Mouse (Mus musculus): ENCODE data around the gene Ffar3. TPM values are rescaled to one million over a fixed set of nuclear protein-coding genes. Genes with fewer than 3 reads are reported as not detected.
"Not testable (repeated sequence)": the region's sequence is repeated elsewhere in the genome, so short reads cannot be mapped to it uniquely, and the experiment has no call there.

Gene Ffar3
- polyA plus RNA-seq, 1 experiment from 2014 or later: 0.32 TPM

GRCm38 (mm10) chr7:30837277-30837676 lies 18.7 kb downstream of the Ffar3 start:
- peaks cover 4% of the 10 kb centered on the region for H3K4me1 ChIP-seq (replicated peaks; ENCODE audit: control insufficient read depth, insufficient read depth, low read length)
- no peaks in the 10 kb centered on the region for H3K36me3 ChIP-seq (ENCODE audit: control insufficient read depth, insufficient read depth, low read length)
- no peak overlapping the region for H3K4me3 ChIP-seq (ENCODE audit: low read depth, low read length)
- no peak overlapping the region for H3K9ac ChIP-seq (ENCODE audit: low read length)
- H3K4me2 ChIP-seq (ENCODE audit: low read length): no peak overlapping the region
- ATAC-seq (replicated peaks; ENCODE audit: low FRiP score, low TSS enrichment, low read depth): no peak
- H3K9me3 ChIP-seq (ENCODE audit: control insufficient read depth, low read length): no peaks in the 10 kb centered on the region
- no peak overlapping the region for H3K27ac ChIP-seq (ENCODE audit: low read depth)
- no peak for DNase-seq (ENCODE audit: low spot score)
- no peaks in the 10 kb centered on the region for H3K27me3 ChIP-seq (replicated peaks; ENCODE audit: control insufficient read depth, insufficient read depth, low read length)

- not testable (repeated sequence) for H3K4me2 ChIP-seq (ENCODE audit: low read length); H3K27ac ChIP-seq (ENCODE audit: low read depth); ATAC-seq (replicated peaks; ENCODE audit: low FRiP score, low TSS enrichment, low read depth); H3K9ac ChIP-seq (ENCODE audit: low read length); DNase-seq (ENCODE audit: low spot score); H3K36me3 ChIP-seq (ENCODE audit: control insufficient read depth, insufficient read depth, low read length); H3K4me3 ChIP-seq (ENCODE audit: low read depth, low read length); H3K27me3 ChIP-seq (replicated peaks; ENCODE audit: control insufficient read depth, insufficient read depth, low read length); H3K9me3 ChIP-seq (ENCODE audit: control insufficient read depth, low read length); H3K4me1 ChIP-seq (replicated peaks; ENCODE audit: control insufficient read depth, insufficient read depth, low read length)
- WGBS: 49% methylated on average over 8 of the region's 11 CpGs
Observed at GRCm38 (mm10) chr7:30832684-30833083, 23.3 kb downstream of the Ffar3 start.

GRCm38 (mm10) chr7:30832261-30832660 lies 23.7 kb downstream of the Ffar3 start:
- Histone ChIP-seq H3K27ac (ENCODE audit: low read depth) (no peak overlapping the region), H3K9ac (ENCODE audit: low read length) (no peak overlapping the region), H3K4me1 (replicated peaks; ENCODE audit: control insufficient read depth, insufficient read depth, low read length) (no peaks in the 10 kb centered on the region), H3K4me2 (ENCODE audit: low read length) (no peak overlapping the region), H3K27me3 (replicated peaks; ENCODE audit: control insufficient read depth, insufficient read depth, low read length) (no peaks in the 10 kb centered on the region), H3K4me3 (ENCODE audit: low read depth, low read length) (no peak overlapping the region), H3K36me3 (ENCODE audit: control insufficient read depth, insufficient read depth, low read length) (no peaks in the 10 kb centered on the region), H3K9me3 (ENCODE audit: control insufficient read depth, low read length) (no peaks in the 10 kb centered on the region)
- DNase-seq (ENCODE audit: low spot score) (no peak), ATAC-seq (replicated peaks; ENCODE audit: low FRiP score, low TSS enrichment, low read depth) (no peak)
- 66% methylated on average over 16 of the region's 17 CpGs for WGBS

- no peak overlapping the region for H3K4me2 ChIP-seq (ENCODE audit: low read length)
- 73% methylated on average over 3 of the region's 3 CpGs for WGBS
- no peak overlapping the region for H3K4me3 ChIP-seq (ENCODE audit: low read depth, low read length)
- no peaks in the 10 kb centered on the region for H3K4me1 ChIP-seq (replicated peaks; ENCODE audit: control insufficient read depth, insufficient read depth, low read length)
- H3K9me3 ChIP-seq (ENCODE audit: control insufficient read depth, low read length): no peaks in the 10 kb centered on the region
- DNase-seq (ENCODE audit: low spot score) (no peak), ATAC-seq (replicated peaks; ENCODE audit: low FRiP score, low TSS enrichment, low read depth) (no peak)
- H3K9ac ChIP-seq (ENCODE audit: low read length): no peak overlapping the region
- no peak overlapping the region for H3K27ac ChIP-seq (ENCODE audit: low read depth)
- no peaks in the 10 kb centered on the region for H3K36me3 ChIP-seq (ENCODE audit: control insufficient read depth, insufficient read depth, low read length)
- no peaks in the 10 kb centered on the region for H3K27me3 ChIP-seq (replicated peaks; ENCODE audit: control insufficient read depth, insufficient read depth, low read length)
Observed at GRCm38 (mm10) chr7:30829428-30829827, 26.6 kb downstream of the Ffar3 start.

- not testable (repeated sequence) for H3K9ac ChIP-seq (ENCODE audit: low read length); DNase-seq (ENCODE audit: low spot score); H3K9me3 ChIP-seq (ENCODE audit: control insufficient read depth, low read length); ATAC-seq (replicated peaks; ENCODE audit: low FRiP score, low TSS enrichment, low read depth); H3K27ac ChIP-seq (ENCODE audit: low read depth); H3K4me1 ChIP-seq (replicated peaks; ENCODE audit: control insufficient read depth, insufficient read depth, low read length); H3K27me3 ChIP-seq (replicated peaks; ENCODE audit: control insufficient read depth, insufficient read depth, low read length); H3K4me3 ChIP-seq (ENCODE audit: low read depth, low read length); H3K36me3 ChIP-seq (ENCODE audit: control insufficient read depth, insufficient read depth, low read length); H3K4me2 ChIP-seq (ENCODE audit: low read length)
Observed at GRCm38 (mm10) chr7:30828871-30829270, 27.1 kb downstream of the Ffar3 start.

- Histone ChIP-seq H3K4me2 (ENCODE audit: low read length) (no peak overlapping the region), H3K27ac (ENCODE audit: low read depth) (no peak overlapping the region), H3K9me3 (ENCODE audit: control insufficient read depth, low read length) (no peaks in the 10 kb centered on the region), H3K4me3 (ENCODE audit: low read depth, low read length) (no peak overlapping the region), H3K27me3 (replicated peaks; ENCODE audit: control insufficient read depth, insufficient read depth, low read length) (no peaks in the 10 kb centered on the region), H3K36me3 (ENCODE audit: control insufficient read depth, insufficient read depth, low read length) (no peaks in the 10 kb centered on the region), H3K4me1 (replicated peaks; ENCODE audit: control insufficient read depth, insufficient read depth, low read length) (no peaks in the 10 kb centered on the region), H3K9ac (ENCODE audit: low read length) (no peak overlapping the region)
- ATAC-seq (replicated peaks; ENCODE audit: low FRiP score, low TSS enrichment, low read depth) (no peak), DNase-seq (ENCODE audit: low spot score) (no peak)
- 89% methylated on average over 10 of the region's 10 CpGs for WGBS
Observed at GRCm38 (mm10) chr7:30826660-30827059, 29.3 kb downstream of the Ffar3 start.

- no peak overlapping the region for H3K4me3 ChIP-seq (ENCODE audit: low read depth, low read length)
- no peak for DNase-seq (ENCODE audit: low spot score)
- ATAC-seq (replicated peaks; ENCODE audit: low FRiP score, low TSS enrichment, low read depth): no peak
- no peak overlapping the region for H3K9ac ChIP-seq (ENCODE audit: low read length)
- no peaks in the 10 kb centered on the region for H3K27me3 ChIP-seq (replicated peaks; ENCODE audit: control insufficient read depth, insufficient read depth, low read length)
- H3K36me3 ChIP-seq (ENCODE audit: control insufficient read depth, insufficient read depth, low read length): no peaks in the 10 kb centered on the region
- no peak overlapping the region for H3K4me2 ChIP-seq (ENCODE audit: low read length)
- no peaks in the 10 kb centered on the region for H3K9me3 ChIP-seq (ENCODE audit: control insufficient read depth, low read length)
- 85% methylated on average over 3 of the region's 3 CpGs for WGBS
- H3K27ac ChIP-seq (ENCODE audit: low read depth): no peak overlapping the region
- peaks cover 7% of the 10 kb centered on the region for H3K4me1 ChIP-seq (replicated peaks; ENCODE audit: control insufficient read depth, insufficient read depth, low read length)
Observed at GRCm38 (mm10) chr7:30824306-30824705, 31.7 kb downstream of the Ffar3 start.

- WGBS: 88% methylated on average over 18 of the region's 18 CpGs
- H3K4me1 ChIP-seq (replicated peaks; ENCODE audit: control insufficient read depth, insufficient read depth, low read length): peaks cover 7% of the 10 kb centered on the region
- H3K36me3 ChIP-seq (ENCODE audit: control insufficient read depth, insufficient read depth, low read length): no peaks in the 10 kb centered on the region
- H3K9ac ChIP-seq (ENCODE audit: low read length): no peak within 1 kb of the TSS
- DNase-seq (ENCODE audit: low spot score) (no peak), ATAC-seq (replicated peaks; ENCODE audit: low FRiP score, low TSS enrichment, low read depth) (no peak)
- no peak within 1 kb of the TSS for H3K27ac ChIP-seq (ENCODE audit: low read depth)
- H3K4me3 ChIP-seq (ENCODE audit: low read depth, low read length): no peak within 1 kb of the TSS
- no peaks in the 10 kb centered on the region for H3K27me3 ChIP-seq (replicated peaks; ENCODE audit: control insufficient read depth, insufficient read depth, low read length)
- H3K4me2 ChIP-seq (ENCODE audit: low read length): no peak within 1 kb of the TSS
- no peaks in the 10 kb centered on the region for H3K9me3 ChIP-seq (ENCODE audit: control insufficient read depth, low read length)
Observed at GRCm38 (mm10) chr7:30823675-30824074, 32.3 kb downstream of the Ffar3 start, which contains the start of gene Ffar2. TSS of gene Ffar2 (minus strand) at chr7:30823775.

GRCm38 (mm10) chr7:30821532-30821931 lies 34.4 kb downstream of the Ffar3 start:
- Histone ChIP-seq H3K9ac (ENCODE audit: low read length) (no peak overlapping the region), H3K27me3 (replicated peaks; ENCODE audit: control insufficient read depth, insufficient read depth, low read length) (no peaks in the 10 kb centered on the region), H3K4me1 (replicated peaks; ENCODE audit: control insufficient read depth, insufficient read depth, low read length) (peaks cover 7% of the 10 kb centered on the region), H3K4me2 (ENCODE audit: low read length) (no peak overlapping the region), H3K9me3 (ENCODE audit: control insufficient read depth, low read length) (no peaks in the 10 kb centered on the region), H3K27ac (ENCODE audit: low read depth) (no peak overlapping the region), H3K36me3 (ENCODE audit: control insufficient read depth, insufficient read depth, low read length) (no peaks in the 10 kb centered on the region), H3K4me3 (ENCODE audit: low read depth, low read length) (no peak overlapping the region)
- ATAC-seq (replicated peaks; ENCODE audit: low FRiP score, low TSS enrichment, low read depth): no peak
- DNase-seq (ENCODE audit: low spot score): no peak
- 52% methylated on average over 5 of the region's 5 CpGs for WGBS
